Mouse (Mus musculus) testis, adult 2 months (tissue): ENCODE measurements around the gene Ccdc194.

Source experiments
- CTCF ChIP-seq: fragments of 200-500 bp; IDR thresholded peaks from 2 replicates; pipeline ENCODE4 v1.5.1; 2012; ENCODE audit warnings: low read depth, mild to moderate bottlenecking, inconsistent platforms, low read length, moderate library complexity; ENCODE audit not compliant: control insufficient read depth, insufficient read depth, insufficient replicate concordance
- POLR2A ChIP-seq: fragments of 200-500 bp; IDR thresholded peaks from 2 replicates; pipeline ENCODE4 v1.6.1; 2012; ENCODE audit warnings: low read depth, mild to moderate bottlenecking, inconsistent platforms, low read length, moderate library complexity; ENCODE audit not compliant: control insufficient read depth

- TF ChIP-seq CTCF (no peak), POLR2A (no peak)
Observed at GRCm38 (mm10) chr8:71550754-71551153, 25.2 kb upstream of the Ccdc194 start.
